Mouse (Mus musculus) ovary, adult 18-20 months (tissue): ENCODE data around the gene Gnao1.

ENCODE experiments used
- DNase-seq: peaks from one replicate; pipeline ENCODE4 v3.0.0; 2022; ENCODE audit warnings: low spot score, mixed read lengths

Gnao1 gene

GRCm38 (mm10) chr8:93845186-93845585 is 35.4 kb downstream of the Gnao1 start:
- no peak for DNase-seq

- no peak for DNase-seq
These were observed 42.4 kb downstream of the Gnao1 start for GRCm38 (mm10) chr8:93852087-93852645.

GRCm38 (mm10) chr8:93852851-93853461 is 43.2 kb downstream of the Gnao1 start:
- no peak for DNase-seq

- DNase-seq, result no peak
These were observed 44.9 kb downstream of the Gnao1 start for GRCm38 (mm10) chr8:93854676-93855075.

- no peak for DNase-seq
These were observed 45.5 kb downstream of the Gnao1 start for GRCm38 (mm10) chr8:93855272-93855671.

- DNase-seq, result no peak
These were observed 47.4 kb downstream of the Gnao1 start for GRCm38 (mm10) chr8:93857144-93857543.

- no peak for DNase-seq
These were observed 48.5 kb downstream of the Gnao1 start for GRCm38 (mm10) chr8:93858286-93858685.

GRCm38 (mm10) chr8:93860020-93860419 is 50.3 kb downstream of the Gnao1 start:
- no peak for DNase-seq

GRCm38 (mm10) chr8:93864064-93864463 is 54.3 kb downstream of the Gnao1 start:
- no peak for DNase-seq

GRCm38 (mm10) chr8:93866271-93866670 is 56.5 kb downstream of the Gnao1 start:
- DNase-seq, result no peak

GRCm38 (mm10) chr8:93868486-93869221 is 58.9 kb downstream of the Gnao1 start:
- no peak for DNase-seq

- peak; percentile 53 for DNase-seq
These were observed 61.5 kb downstream of the Gnao1 start for GRCm38 (mm10) chr8:93871275-93871674.

- DNase-seq, result no peak
These were observed 68.6 kb downstream of the Gnao1 start for GRCm38 (mm10) chr8:93878396-93878795.

GRCm38 (mm10) chr8:93879966-93880365 is 70.2 kb downstream of the Gnao1 start:
- DNase-seq, result no peak

- DNase-seq, result no peak
These were observed 71.6 kb downstream of the Gnao1 start for GRCm38 (mm10) chr8:93881381-93881780.

GRCm38 (mm10) chr8:93883241-93883640 is 73.5 kb downstream of the Gnao1 start:
- DNase-seq, result no peak

GRCm38 (mm10) chr8:93883771-93884170 is 74.0 kb downstream of the Gnao1 start:
- DNase-seq, result no peak

- DNase-seq, result no peak
These were observed 74.5 kb downstream of the Gnao1 start for GRCm38 (mm10) chr8:93884316-93884715.

- no peak for DNase-seq
These were observed 76.4 kb downstream of the Gnao1 start for GRCm38 (mm10) chr8:93886181-93886580.

GRCm38 (mm10) chr8:93888150-93888676 is 78.4 kb downstream of the Gnao1 start:
- no peak for DNase-seq

GRCm38 (mm10) chr8:93888702-93889480 is 79.1 kb downstream of the Gnao1 start:
- no peak for DNase-seq

- DNase-seq, result no peak
These were observed 83.8 kb downstream of the Gnao1 start for GRCm38 (mm10) chr8:93893556-93893955.
